Mouse (Mus musculus) lung, adult 2 months (tissue): ENCODE measurements around the gene Lrmda. TPM values are rescaled to one million over a fixed set of nuclear protein-coding genes. Genes with fewer than 3 reads are reported as not detected.
A peak's percentile ranks its signal among the peaks of the same experiment; 100 is the strongest.

Experiments used
- DNase-seq: peaks from one replicate; pipeline ENCODE4 v3.0.0; 2022
- H3K4me1 ChIP-seq: fragments of 200-500 bp; 2 replicates; pipeline ENCODE4 v1.6.1; 2011; ENCODE audit warnings: low read length; ENCODE audit not compliant: control insufficient read depth, insufficient read depth
- H3K4me3 ChIP-seq: fragments of 200-500 bp; replicated peaks from 2 replicates; pipeline ENCODE3; 2011; ENCODE audit warnings: low read depth, mild to moderate bottlenecking, control low read depth, low read length; ENCODE audit errors: extremely low read depth
- CTCF ChIP-seq: fragments of 200-500 bp; IDR thresholded peaks from 2 replicates; pipeline ENCODE4 v1.5.1; 2011; ENCODE audit warnings: mild to moderate bottlenecking, low read length, control low read depth; ENCODE audit not compliant: insufficient read depth
- POLR2A ChIP-seq: fragments of 200-500 bp; IDR thresholded peaks from 2 replicates; pipeline ENCODE4 v1.6.1; 2011; ENCODE audit warnings: low read depth, mild to moderate bottlenecking, control low read depth, low read length, borderline replicate concordance; ENCODE audit errors: extremely low read depth
- WGBS: fragments of 180-500 bp; shearing (Covaris S2); methylation state at CpG from one replicate; pipeline ENCODE4 v1.1.7; 2018; 5-methylcytosine and 5-hydroxymethylcytosine counted together
- polyA plus RNA-seq: library from polyadenylated mRNA; depleted of rRNA; stranded (reverse); fragments of >200 nt; gene quantifications from 2 replicates; pipeline ENCODE4 v1.2.3, GENCODE M21; 2012

The Lrmda gene
- polyA plus RNA-seq, 1 experiment, result 1.8 TPM

- DNase-seq, result no peak
- TF ChIP-seq POLR2A, result no peak
- no peak for TF ChIP-seq CTCF
- Histone ChIP-seq H3K4me1 (no peaks in the 10 kb centered on the region), H3K4me3 (no peak overlapping the region)
- 57% methylated on average over 2 of the region's 2 CpGs for WGBS
Measured at GRCm38 (mm10) chr14:22986736-22987135, 967.2 kb downstream of the Lrmda start.

GRCm38 (mm10) chr14:22988090-22988669, 968.7 kb downstream of the Lrmda start:
- H3K4me3 ChIP-seq, result no peak overlapping the region
- WGBS, result 92% methylated on average over 3 of the region's 3 CpGs
- no peak for DNase-seq
- TF ChIP-seq CTCF, result no peak
- TF ChIP-seq POLR2A, result no peak
- H3K4me1 ChIP-seq, result no peaks in the 10 kb centered on the region

- H3K4me3 ChIP-seq, result no peak overlapping the region
- DNase-seq, result no peak
- 50% methylated on average over 8 of the region's 8 CpGs for WGBS
- no peak for TF ChIP-seq CTCF
- no peak for TF ChIP-seq POLR2A
- no peaks in the 10 kb centered on the region for H3K4me1 ChIP-seq
Measured at GRCm38 (mm10) chr14:22995184-22995935, 975.8 kb downstream of the Lrmda start.

- DNase-seq, result no peak
- Histone ChIP-seq H3K4me1 (no peaks in the 10 kb centered on the region), H3K4me3 (no peak overlapping the region)
- TF ChIP-seq POLR2A (no peak), CTCF (no peak)
- WGBS, result 90% methylated on average over 3 of the region's 3 CpGs
Measured at GRCm38 (mm10) chr14:22998906-22999305, 979.4 kb downstream of the Lrmda start.

- no peak for TF ChIP-seq POLR2A
- no peak for TF ChIP-seq CTCF
- 73% methylated on average over 1 of the region's 1 CpGs for WGBS
- H3K4me1 ChIP-seq, result no peaks in the 10 kb centered on the region
- no peak for DNase-seq
- H3K4me3 ChIP-seq, result no peak overlapping the region
Measured at GRCm38 (mm10) chr14:23011989-23012388, 992.5 kb downstream of the Lrmda start.

GRCm38 (mm10) chr14:23014747-23015286, 995.3 kb downstream of the Lrmda start:
- DNase-seq, result peak; percentile 3
- WGBS, result 61% methylated on average over 2 of the region's 2 CpGs
- TF ChIP-seq POLR2A (no peak), CTCF (no peak)
- Histone ChIP-seq H3K4me1 (no peaks in the 10 kb centered on the region), H3K4me3 (no peak overlapping the region)

GRCm38 (mm10) chr14:23015321-23016067, 996.0 kb downstream of the Lrmda start:
- TF ChIP-seq CTCF (no peak), POLR2A (no peak)
- 59% methylated on average over 16 of the region's 16 CpGs for WGBS

GRCm38 (mm10) chr14:23016068-23016611, 996.6 kb downstream of the Lrmda start:
- TF ChIP-seq POLR2A (no peak), CTCF (no peak)
- DNase-seq, result no peak
- H3K4me1 ChIP-seq, result no peaks in the 10 kb centered on the region
- no peak overlapping the region for H3K4me3 ChIP-seq
- WGBS, result 72% methylated on average over 1 of the region's 1 CpGs

More at GRCm38 (mm10) chr14:23015321-23016067, 996.0 kb downstream of the Lrmda start:
- no peak for DNase-seq
- H3K4me1 ChIP-seq, result no peaks in the 10 kb centered on the region
- no peak overlapping the region for H3K4me3 ChIP-seq

- Histone ChIP-seq H3K4me3 (no peak overlapping the region), H3K4me1 (no peaks in the 10 kb centered on the region)
- no peak for TF ChIP-seq CTCF
- TF ChIP-seq POLR2A, result no peak
- 87% methylated on average over 7 of the region's 7 CpGs for WGBS
- DNase-seq, result no peak
Measured at GRCm38 (mm10) chr14:23041002-23041401, 1021.5 kb downstream of the Lrmda start.

- TF ChIP-seq CTCF, result no peak
- TF ChIP-seq POLR2A, result no peak
- H3K4me1 ChIP-seq, result no peaks in the 10 kb centered on the region
- 48% methylated on average over 1 of the region's 1 CpGs for WGBS
- H3K4me3 ChIP-seq, result no peak overlapping the region
- no peak for DNase-seq
Measured at GRCm38 (mm10) chr14:23045322-23045721, 1025.8 kb downstream of the Lrmda start.
